Mouse (Mus musculus) adrenal gland, adult 2 months (tissue): ENCODE measurements at regions not wholly inside any gene's neighbourhood (a gene's known extent, or its start where the extent isn't known, plus 50 kb on each side); places are given as distances from the start of the nearest gene placed in this dataset.

Experiments used
- DNase-seq: peaks from one replicate; pipeline ENCODE4 v3.0.0; 2021

GRCm38 (mm10) chr8:12073311-12073999 lies 205.2 kb upstream of the A230072I06Rik start:
- DNase-seq = peak; percentile 88

GRCm38 (mm10) chr8:12075943-12076342 lies 202.7 kb upstream of the A230072I06Rik start:
- DNase-seq = peak; percentile 45

GRCm38 (mm10) chr8:12076811-12077375 lies 201.7 kb upstream of the A230072I06Rik start:
- no peak for DNase-seq

- DNase-seq = peak; percentile 70
Measured at GRCm38 (mm10) chr8:12077896-12078295, 200.7 kb upstream of the A230072I06Rik start.

GRCm38 (mm10) chr8:12078679-12079566 lies 199.7 kb upstream of the A230072I06Rik start:
- no peak for DNase-seq

- no peak for DNase-seq
Measured at GRCm38 (mm10) chr8:12081536-12081935, 197.1 kb upstream of the A230072I06Rik start.

- no peak for DNase-seq
Measured at GRCm38 (mm10) chr8:12087192-12087800, 191.3 kb upstream of the A230072I06Rik start.

GRCm38 (mm10) chr8:12100145-12100544 lies 178.5 kb upstream of the A230072I06Rik start:
- no peak for DNase-seq

GRCm38 (mm10) chr8:12103296-12103695 lies 175.3 kb upstream of the A230072I06Rik start:
- DNase-seq = no peak

GRCm38 (mm10) chr8:12105106-12105901 lies 173.3 kb upstream of the A230072I06Rik start:
- no peak for DNase-seq

- DNase-seq = no peak
Measured at GRCm38 (mm10) chr8:12108578-12108977, 170.0 kb upstream of the A230072I06Rik start.

- DNase-seq = no peak
Measured at GRCm38 (mm10) chr8:12111626-12112025, 167.0 kb upstream of the A230072I06Rik start.

GRCm38 (mm10) chr8:12113023-12113422 lies 165.6 kb upstream of the A230072I06Rik start:
- no peak for DNase-seq

- DNase-seq = no peak
Measured at GRCm38 (mm10) chr8:12126374-12127001, 152.1 kb upstream of the A230072I06Rik start.

GRCm38 (mm10) chr8:12127106-12127800 lies 151.4 kb upstream of the A230072I06Rik start:
- no peak for DNase-seq

GRCm38 (mm10) chr8:12127801-12128490 lies 150.7 kb upstream of the A230072I06Rik start:
- DNase-seq = peak; percentile 50

GRCm38 (mm10) chr8:12130591-12130990 lies 148.0 kb upstream of the A230072I06Rik start:
- DNase-seq = no peak

- DNase-seq = no peak
Measured at GRCm38 (mm10) chr8:12134200-12134599, 144.4 kb upstream of the A230072I06Rik start.

- no peak for DNase-seq
Measured at GRCm38 (mm10) chr8:12135392-12136177, 143.0 kb upstream of the A230072I06Rik start.
